Mouse (Mus musculus): Measurements from ENCODE around the gene Ushbp1.

- TF ChIP-seq CTCF (IDR thresholded peaks at IDR 0.05; ENCODE audit: low read depth, low read length) (no peak), POLR2A (IDR thresholded peaks at IDR 0.05; ENCODE audit: borderline replicate concordance, low read depth, low read length) (no peak)
Observed at GRCm38 (mm10) chr8:71395071-71395470, 531 bp downstream of the Ushbp1 start.

All from bone marrow macrophage, adult 2 months (primary cell).